Mouse (Mus musculus): ENCODE measurements around the gene Pitx3. TPM values are rescaled to one million over a fixed set of nuclear protein-coding genes. Genes with fewer than 3 reads are reported as not detected.

Gene Pitx3
- polyA plus RNA-seq, 1 experiment from 2014 or later: 3.4 TPM

Other genes starting within 250 kb of the Pitx3 start
- 15.0 and 16.3 TPM in 2 replicates for gene Armh3, start 149.8 kb downstream of the Pitx3 start, polyA plus RNA-seq (2014; fragmentation: Nextera tagmentation; extraction: Ambion mirVana)
- 2.7 and 3.1 TPM in 2 replicates for gene Hps6, start 144.8 kb downstream of the Pitx3 start, polyA plus RNA-seq (2014; fragmentation: Nextera tagmentation; extraction: Ambion mirVana)
- 55.2 and 55.5 TPM in 2 replicates for gene Pprc1, start 103.4 kb downstream of the Pitx3 start, polyA plus RNA-seq (2014; fragmentation: Nextera tagmentation; extraction: Ambion mirVana)
- gene Ldb1, start 103.1 kb downstream of the Pitx3 start, polyA plus RNA-seq (2014; fragmentation: Nextera tagmentation; extraction: Ambion mirVana): 93.1 and 97.6 TPM in 2 replicates
- 133 and 149 TPM in 2 replicates for gene Nolc1, start 72.5 kb downstream of the Pitx3 start, polyA plus RNA-seq (2014; fragmentation: Nextera tagmentation; extraction: Ambion mirVana)
- 0.23 and 0.30 TPM in 2 replicates for gene Elovl3, start 16.4 kb downstream of the Pitx3 start, polyA plus RNA-seq (2014; fragmentation: Nextera tagmentation; extraction: Ambion mirVana)
- gene Gbf1, start 4.2 kb upstream of the Pitx3 start, polyA plus RNA-seq (2014; fragmentation: Nextera tagmentation; extraction: Ambion mirVana): 35.0 and 37.8 TPM in 2 replicates
- gene Nfkb2, start 156.0 kb upstream of the Pitx3 start, polyA plus RNA-seq (2014; fragmentation: Nextera tagmentation; extraction: Ambion mirVana): 6.8 and 7.0 TPM in 2 replicates
- 1.3 and 1.7 TPM in 2 replicates for gene Psd, start 178.8 kb upstream of the Pitx3 start, polyA plus RNA-seq (2014; fragmentation: Nextera tagmentation; extraction: Ambion mirVana)
- 10.9 and 15.1 TPM in 2 replicates for gene Fbxl15, start 179.9 kb upstream of the Pitx3 start, polyA plus RNA-seq (2014; fragmentation: Nextera tagmentation; extraction: Ambion mirVana)
- 163 and 179 TPM in 2 replicates for gene Cuedc2, start 190.4 kb upstream of the Pitx3 start, polyA plus RNA-seq (2014; fragmentation: Nextera tagmentation; extraction: Ambion mirVana)
- 5.3 and 5.7 TPM in 2 replicates for gene Mfsd13a, start 192.8 kb upstream of the Pitx3 start, polyA plus RNA-seq (2014; fragmentation: Nextera tagmentation; extraction: Ambion mirVana)
- gene 2310034G01Rik, start 202.0 kb upstream of the Pitx3 start, polyA plus RNA-seq (2014; fragmentation: Nextera tagmentation; extraction: Ambion mirVana): 1.2 and 1.8 TPM in 2 replicates
- gene Actr1a, start 247.4 kb upstream of the Pitx3 start, polyA plus RNA-seq (2014; fragmentation: Nextera tagmentation; extraction: Ambion mirVana): 147 and 158 TPM in 2 replicates
- gene Sufu, start 248.6 kb upstream of the Pitx3 start, polyA plus RNA-seq (2014; fragmentation: Nextera tagmentation; extraction: Ambion mirVana): 45.3 and 46.8 TPM in 2 replicates